Mouse (Mus musculus) bone marrow macrophage, adult 2 months (primary cell): ENCODE results near the gene Epas1. TPM values are rescaled to one million over a fixed set of nuclear protein-coding genes. Genes with fewer than 3 reads are reported as not detected.

Experiments used
- H3K27ac ChIP-seq: 2 replicates; pipeline ENCODE4 v1.5.1; 2012; ENCODE audit warnings: low read depth, low read length; ENCODE audit not compliant: insufficient read depth
- H3K4me1 ChIP-seq: 2 replicates; pipeline ENCODE4 v1.6.1; 2012; ENCODE audit warnings: low read length; ENCODE audit not compliant: control insufficient read depth, insufficient read depth
- H3K4me3 ChIP-seq: 2 replicates; pipeline ENCODE4 v1.5.1; 2012; ENCODE audit warnings: mild to moderate bottlenecking, low read length, moderate library complexity; ENCODE audit not compliant: insufficient read depth
- CTCF ChIP-seq: IDR thresholded peaks from 2 replicates; pipeline ENCODE4 v1.5.1; 2012; ENCODE audit warnings: low read depth, mild to moderate bottlenecking, low read length, moderate library complexity
- POLR2A ChIP-seq: IDR thresholded peaks from 2 replicates; pipeline ENCODE4 v1.6.1; 2012; ENCODE audit warnings: mild to moderate bottlenecking, low read depth, low read length, borderline replicate concordance
- polyA plus RNA-seq: library from polyadenylated mRNA; stranded (reverse); fragments of >200 nt; gene quantifications from 2 replicates; pipeline ENCODE4 v1.2.4, GENCODE M21; 2012; ENCODE audit not compliant: missing spikeins, insufficient read depth, insufficient read length

Epas1 gene
- polyA plus RNA-seq, 1 experiment = 0.74 TPM

DNA sequence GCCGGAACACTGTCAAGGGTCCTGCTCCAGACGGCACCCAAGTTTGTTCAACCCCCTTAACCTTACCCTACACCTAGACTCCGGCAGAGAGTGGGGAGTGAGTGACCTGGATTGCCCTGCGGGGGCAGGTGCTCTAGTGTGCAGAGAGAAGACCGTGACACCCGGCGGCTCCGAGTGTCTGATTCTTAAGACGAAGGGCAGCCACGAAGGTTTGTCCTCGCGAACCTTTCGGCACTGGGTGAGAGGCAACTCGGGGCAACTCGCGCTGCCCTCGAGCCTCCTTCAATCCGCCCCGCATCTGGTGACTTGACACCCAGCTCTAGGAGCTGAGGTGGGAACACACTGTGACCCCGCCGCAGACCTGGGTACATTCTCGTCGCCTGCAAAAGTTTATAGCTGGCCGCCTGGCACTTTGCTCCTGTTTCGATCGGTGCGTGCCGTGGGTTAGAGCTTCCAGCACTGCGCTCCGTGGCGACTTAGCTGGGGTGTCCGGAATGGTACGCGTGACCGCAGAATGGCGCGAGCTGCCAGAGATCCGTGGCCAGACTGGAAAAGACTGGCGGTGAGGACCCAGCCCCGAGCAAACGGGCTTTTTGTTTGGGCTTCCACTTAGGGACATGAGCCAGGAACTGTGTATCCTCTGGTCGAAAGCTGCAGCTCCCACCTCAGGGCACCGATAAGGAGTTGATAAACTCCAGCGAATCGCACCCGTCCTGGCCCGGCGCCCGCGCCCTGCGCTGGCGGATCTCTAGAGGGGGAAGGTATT, 1.5 kb downstream of the Epas1 start:
- H3K27ac ChIP-seq = no peak overlapping the region
- TF ChIP-seq POLR2A = no peak
- no peak for TF ChIP-seq CTCF
- H3K4me1 ChIP-seq = peaks cover 5% of the 10 kb centered on the region
- H3K4me3 ChIP-seq = peak overlapping the region; percentile 66

DNA sequence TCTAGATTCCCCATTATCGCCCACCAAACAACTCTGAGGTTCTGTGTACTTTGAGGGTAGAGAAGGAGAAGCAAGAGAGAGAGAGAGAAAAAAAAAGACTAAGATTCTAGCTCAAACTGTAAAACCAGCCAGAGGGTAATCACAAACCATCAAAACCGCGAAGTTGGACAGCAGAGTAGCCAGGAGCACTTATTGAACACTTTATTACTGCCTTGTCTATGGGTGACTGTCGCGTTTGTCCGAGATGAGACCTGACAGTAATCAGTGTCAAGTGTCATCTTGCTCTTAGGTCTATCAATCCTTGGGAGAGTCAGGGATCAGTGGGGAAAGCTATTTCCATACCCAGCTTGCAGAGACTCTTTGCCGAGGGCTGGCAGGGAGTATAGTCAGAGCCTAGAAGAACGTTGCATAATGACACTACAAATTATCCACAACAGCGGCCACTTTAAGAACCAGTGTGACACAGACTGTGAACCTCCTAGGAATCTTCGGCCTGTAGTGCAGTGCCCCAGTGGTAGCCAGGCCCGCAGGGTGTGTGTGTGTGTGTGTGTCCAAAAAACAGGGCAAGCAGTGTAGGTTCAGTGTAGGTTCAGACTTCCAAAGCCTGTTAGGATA, 2.2 kb downstream of the Epas1 start:
- peaks cover 5% of the 10 kb centered on the region for H3K4me1 ChIP-seq
- TF ChIP-seq CTCF = no peak
- TF ChIP-seq POLR2A = no peak
- no peak overlapping the region for H3K4me3 ChIP-seq
- no peak overlapping the region for H3K27ac ChIP-seq

DNA sequence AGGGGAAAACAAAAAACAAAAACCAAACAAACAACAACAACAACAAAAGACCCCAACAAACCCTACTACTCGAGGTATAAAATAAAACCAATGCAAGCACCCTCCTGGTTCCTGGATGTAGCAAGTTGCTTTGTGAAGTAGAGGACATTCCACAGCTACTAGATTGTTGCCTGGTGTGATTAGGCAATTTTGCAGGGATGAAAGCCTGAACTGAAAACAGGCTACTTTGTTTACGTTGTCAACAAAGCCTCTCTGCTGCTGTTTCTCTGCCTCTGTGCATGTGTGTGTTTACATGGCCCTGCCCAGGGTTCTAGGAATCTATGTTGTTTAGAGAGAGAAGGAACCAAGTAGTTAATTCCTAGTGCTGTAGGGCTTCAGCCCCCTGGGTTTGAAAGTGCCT, 4.1 kb downstream of the Epas1 start:
- Histone ChIP-seq H3K4me3 (no peak overlapping the region), H3K4me1 (peaks cover 2% of the 10 kb centered on the region), H3K27ac (no peak overlapping the region)
- TF ChIP-seq POLR2A = no peak
- TF ChIP-seq CTCF = no peak

DNA sequence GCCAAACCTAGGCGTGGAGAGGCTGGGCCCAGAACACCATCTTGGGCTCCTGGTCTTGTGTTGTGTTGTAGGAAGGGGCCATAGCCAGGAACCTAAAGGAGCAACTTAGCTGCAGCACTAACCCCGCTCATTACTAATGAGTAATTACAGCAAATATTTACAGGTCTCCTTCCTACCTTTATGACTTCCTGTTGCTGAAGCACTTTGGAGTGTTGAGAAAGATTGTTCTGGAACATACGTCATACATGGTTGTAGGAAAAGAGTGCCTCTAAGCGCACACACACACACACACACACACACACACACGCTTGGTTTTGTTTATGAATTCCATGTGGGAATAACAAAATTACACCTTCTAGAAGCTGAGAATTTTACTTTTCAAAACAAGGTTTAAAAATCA, 8.4 kb downstream of the Epas1 start:
- H3K4me3 ChIP-seq = no peak overlapping the region
- H3K27ac ChIP-seq = no peak overlapping the region
- H3K4me1 ChIP-seq = no peaks in the 10 kb centered on the region
- TF ChIP-seq POLR2A (no peak), CTCF (no peak)

DNA sequence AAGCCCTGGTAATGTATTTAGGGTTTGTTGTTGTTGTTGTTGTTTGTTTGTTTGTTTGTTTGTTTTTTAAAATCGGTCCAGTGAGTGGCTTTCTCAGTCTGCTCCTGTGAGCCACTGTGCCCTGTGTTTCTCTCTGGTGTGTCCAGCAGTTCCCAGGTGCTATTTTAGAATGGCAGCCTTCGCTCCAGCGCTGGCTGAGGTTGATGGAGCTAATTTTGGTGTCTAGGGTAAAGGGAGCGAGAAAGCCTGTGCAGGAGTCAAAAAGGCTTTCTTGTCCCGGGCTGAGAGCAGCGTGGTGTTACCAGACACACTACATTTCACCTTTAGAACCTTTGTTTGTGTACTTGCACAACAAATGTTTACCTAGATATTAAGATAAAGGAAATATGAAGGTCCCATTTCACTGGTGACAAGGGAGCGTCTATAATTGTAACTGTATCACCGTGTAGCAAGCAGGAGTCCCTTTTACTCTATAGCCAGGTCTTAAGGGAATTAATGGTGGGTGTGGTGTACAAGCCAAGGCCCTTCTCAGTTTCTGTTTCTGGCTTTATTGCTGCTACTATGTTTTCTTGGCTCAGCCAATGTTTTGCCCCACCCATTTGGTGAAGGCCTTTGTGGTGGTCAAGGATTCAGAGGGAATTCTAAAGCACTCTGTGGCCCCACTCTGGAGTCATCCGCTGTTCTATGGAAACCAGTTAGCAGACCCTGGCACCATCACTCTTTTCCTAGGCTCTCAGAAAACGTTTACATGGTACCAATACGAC, 9.2 kb downstream of the Epas1 start:
- Histone ChIP-seq H3K27ac (no peak overlapping the region), H3K4me1 (no peaks in the 10 kb centered on the region), H3K4me3 (no peak overlapping the region)
- no peak for TF ChIP-seq CTCF
- no peak for TF ChIP-seq POLR2A

DNA sequence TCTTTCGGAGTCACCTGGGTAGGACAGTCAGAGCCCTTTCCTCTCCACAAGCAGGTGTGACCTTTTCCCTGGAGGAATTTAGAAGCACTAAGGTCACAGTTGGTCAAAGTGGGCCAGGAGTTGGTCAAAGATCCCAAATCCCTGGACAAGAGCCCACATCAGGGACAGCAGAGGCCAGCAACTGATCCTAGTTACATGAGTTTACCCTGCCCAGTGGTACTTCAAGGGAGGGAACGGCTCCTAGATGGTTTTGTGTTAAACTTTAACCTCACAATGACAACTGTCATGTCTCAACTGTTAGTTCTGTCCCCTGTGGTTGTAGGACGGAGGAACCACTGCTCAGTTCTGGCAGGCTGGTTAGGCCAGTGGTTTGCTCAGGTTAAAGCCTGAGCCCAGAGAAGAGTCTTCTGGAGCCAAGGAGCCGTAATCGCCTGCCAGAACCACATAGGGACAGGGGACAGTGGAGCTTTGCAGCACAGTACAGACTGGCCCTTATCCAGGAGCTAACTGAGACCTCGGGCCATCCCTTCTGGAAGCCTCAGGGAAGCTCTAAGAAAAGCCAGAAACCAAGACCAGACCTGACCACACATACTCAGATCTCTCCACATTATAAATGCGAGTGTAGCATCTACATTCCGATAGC, 12.4 kb downstream of the Epas1 start:
- Histone ChIP-seq H3K4me1 (peaks cover 14% of the 10 kb centered on the region), H3K4me3 (no peak overlapping the region), H3K27ac (no peak overlapping the region)
- TF ChIP-seq POLR2A (no peak), CTCF (no peak)

DNA sequence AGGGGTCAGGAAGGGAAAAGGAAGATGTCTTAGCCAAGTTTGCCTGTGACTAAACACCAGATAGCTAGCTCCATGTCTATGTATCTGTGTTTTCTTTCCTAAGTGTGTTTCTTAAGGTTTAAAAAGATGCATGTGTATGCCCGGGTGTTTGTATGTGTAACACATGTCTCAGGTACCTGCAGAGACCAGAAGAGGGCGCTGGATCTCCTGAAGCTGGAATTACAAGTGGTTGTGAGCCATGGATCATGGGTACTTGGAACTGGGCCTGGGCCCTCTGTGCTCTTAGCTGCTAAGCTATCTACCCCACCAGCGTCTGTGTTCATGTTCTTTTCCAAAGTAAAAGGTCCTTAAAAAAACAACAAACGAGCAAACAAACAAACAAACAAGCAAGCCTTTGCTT, 12.9 kb downstream of the Epas1 start:
- no peak overlapping the region for H3K27ac ChIP-seq
- H3K4me1 ChIP-seq = peaks cover 14% of the 10 kb centered on the region
- TF ChIP-seq POLR2A (no peak), CTCF (no peak)
- H3K4me3 ChIP-seq = no peak overlapping the region

DNA sequence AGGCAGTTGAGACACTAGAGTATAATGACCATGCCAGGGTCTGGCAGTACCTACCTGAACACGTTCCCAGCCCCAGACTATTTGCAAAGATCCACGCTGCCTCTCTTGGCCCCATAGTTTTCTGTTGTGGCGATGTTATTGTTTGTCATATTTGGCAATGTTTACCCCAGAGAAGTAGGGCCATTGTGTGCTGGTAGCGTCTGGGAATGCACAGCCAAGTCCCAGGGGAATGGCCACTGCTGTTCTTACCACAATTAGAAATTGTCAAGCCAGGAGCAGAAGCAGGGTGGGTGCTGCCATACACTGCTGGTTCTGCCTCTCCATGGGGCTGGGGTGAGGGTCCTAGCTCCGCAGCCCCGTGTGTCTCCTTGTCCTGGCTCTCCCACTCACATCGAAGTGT, 15.1 kb downstream of the Epas1 start:
- Histone ChIP-seq H3K27ac (no peak overlapping the region), H3K4me3 (no peak overlapping the region), H3K4me1 (peaks cover 14% of the 10 kb centered on the region)
- TF ChIP-seq POLR2A (no peak), CTCF (no peak)

DNA sequence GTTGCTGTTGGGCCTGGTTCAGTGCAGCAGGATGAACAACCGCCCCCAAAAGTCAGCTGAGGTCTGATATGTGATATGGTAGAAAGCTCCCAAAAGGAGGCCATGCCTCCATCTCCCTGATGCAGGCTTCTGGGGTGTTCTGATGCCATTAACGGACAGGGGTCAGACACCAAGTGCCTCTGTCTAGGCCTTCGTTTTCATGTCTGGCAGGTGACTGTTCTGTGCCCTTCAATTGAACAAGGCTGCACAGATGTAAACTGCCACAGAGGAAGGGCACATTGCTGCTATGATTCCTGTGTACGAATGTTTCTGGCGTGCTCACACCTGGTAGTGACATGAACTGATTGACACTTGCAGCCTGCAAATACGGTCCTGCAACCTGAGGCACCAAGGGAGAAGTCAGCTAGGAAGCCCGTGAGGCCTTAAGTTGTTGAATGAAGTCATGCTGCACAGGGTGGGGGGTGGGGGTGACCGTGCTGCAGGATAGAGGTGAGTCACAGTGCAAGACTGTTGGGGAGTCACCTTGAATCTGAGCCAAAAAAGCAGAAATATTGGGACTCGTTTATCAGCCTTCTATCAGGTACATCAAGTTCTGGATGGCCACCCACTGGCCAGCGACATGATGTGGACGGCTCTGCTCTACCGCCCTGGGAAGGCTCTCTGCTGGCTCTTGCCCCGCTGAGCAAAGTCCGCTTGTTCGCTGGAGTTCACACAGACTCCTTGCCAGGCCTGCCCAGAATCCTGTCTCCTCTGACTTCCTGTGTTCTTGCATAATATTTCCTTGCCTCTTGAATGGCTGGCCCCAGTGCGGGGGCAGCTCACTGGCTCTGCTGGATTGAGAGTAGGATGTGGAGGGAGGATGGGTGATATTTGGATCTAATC, 16.1 kb downstream of the Epas1 start:
- Histone ChIP-seq H3K4me3 (no peak overlapping the region), H3K27ac (no peak overlapping the region), H3K4me1 (peaks cover 14% of the 10 kb centered on the region)
- no peak for TF ChIP-seq CTCF
- no peak for TF ChIP-seq POLR2A
